Mouse (Mus musculus) liver, postnatal 0 days (tissue): ENCODE data around the gene Pigz. TPM values are rescaled to one million over a fixed set of nuclear protein-coding genes. Genes with fewer than 3 reads are reported as not detected.

Experiments used
- ATAC-seq: fragments of 200-750 bp; cut with Nextera tagmentation; 2 replicates; pipeline ENCODE4 v1.8.0; 2017; ENCODE audit warnings: mild to moderate bottlenecking, moderate library complexity
- DNase-seq: peaks from one replicate; pipeline ENCODE4 v3.0.0-alpha.2; 2016
- H3K27ac ChIP-seq: fragments of 300-500 bp; sonication (generic); 2 replicates; pipeline ENCODE4 v1.5.1; 2014; ENCODE audit warnings: antibody characterized with exemption, moderate library complexity, mild to moderate bottlenecking, low read depth
- H3K27me3 ChIP-seq: fragments of 300-500 bp; sonication (generic); 2 replicates; pipeline ENCODE4 v1.6.1; 2014; ENCODE audit warnings: low read length, control low read depth, mixed read lengths; ENCODE audit not compliant: insufficient read depth
- H3K36me3 ChIP-seq: fragments of 300-500 bp; sonication (generic); replicated peaks from 2 replicates; pipeline ENCODE4 v1.6.1; 2014; ENCODE audit warnings: mild to moderate bottlenecking, control low read depth, low read length, moderate library complexity, mixed read lengths; ENCODE audit not compliant: insufficient read depth
- H3K4me1 ChIP-seq: fragments of 300-500 bp; sonication (generic); 2 replicates; pipeline ENCODE4 v1.6.1; 2014; ENCODE audit warnings: antibody characterized with exemption, mild to moderate bottlenecking, control low read depth; ENCODE audit not compliant: insufficient read depth
- H3K4me2 ChIP-seq: fragments of 300-500 bp; sonication (generic); 2 replicates; pipeline ENCODE4 v1.6.1; 2014; ENCODE audit warnings: low read depth, mild to moderate bottlenecking, low read length, moderate library complexity, mixed read lengths
- H3K4me3 ChIP-seq: fragments of 300-500 bp; sonication (generic); 2 replicates; pipeline ENCODE4 v1.5.1; 2014; ENCODE audit warnings: low read depth, low read length
- H3K9ac ChIP-seq: fragments of 300-500 bp; sonication (generic); replicated peaks from 2 replicates; pipeline ENCODE4 v1.6.1; 2014; ENCODE audit warnings: mild to moderate bottlenecking, moderate library complexity
- H3K9me3 ChIP-seq: fragments of 300-500 bp; sonication (generic); 2 replicates; pipeline ENCODE4 v1.6.1; 2016; ENCODE audit warnings: mild to moderate bottlenecking, control low read depth, low read length, mixed read lengths
- CTCF ChIP-seq: sonication (generic); IDR thresholded peaks from 2 replicates; pipeline ENCODE4 v1.5.1; 2016; ENCODE audit warnings: antibody characterized with exemption, low read depth
- EP300 ChIP-seq: IDR thresholded peaks from 2 replicates; pipeline ENCODE4 v1.6.1; 2016; ENCODE audit warnings: antibody characterized with exemption, low read depth, mild to moderate bottlenecking
- WGBS: fragments of 180-500 bp; shearing (Covaris S2); extraction: QIAGEN DNeasy Blood & Tissue Kit; methylation state at CpG from one replicate; pipeline ENCODE4 v1.1.7; 2014; ENCODE audit not compliant: insufficient replicate concordance; 5-methylcytosine and 5-hydroxymethylcytosine counted together
- polyA plus RNA-seq: library from polyadenylated mRNA; unstranded; fragments of >200 nt; fragmentation: Nextera tagmentation; extraction: Ambion mirVana; gene quantifications from 2 replicates; pipeline ENCODE4 v1.2.1, GENCODE M21; 2015

The Pigz gene
- polyA plus RNA-seq, 1 experiment from 2014 or later: 0.18 TPM

DNA sequence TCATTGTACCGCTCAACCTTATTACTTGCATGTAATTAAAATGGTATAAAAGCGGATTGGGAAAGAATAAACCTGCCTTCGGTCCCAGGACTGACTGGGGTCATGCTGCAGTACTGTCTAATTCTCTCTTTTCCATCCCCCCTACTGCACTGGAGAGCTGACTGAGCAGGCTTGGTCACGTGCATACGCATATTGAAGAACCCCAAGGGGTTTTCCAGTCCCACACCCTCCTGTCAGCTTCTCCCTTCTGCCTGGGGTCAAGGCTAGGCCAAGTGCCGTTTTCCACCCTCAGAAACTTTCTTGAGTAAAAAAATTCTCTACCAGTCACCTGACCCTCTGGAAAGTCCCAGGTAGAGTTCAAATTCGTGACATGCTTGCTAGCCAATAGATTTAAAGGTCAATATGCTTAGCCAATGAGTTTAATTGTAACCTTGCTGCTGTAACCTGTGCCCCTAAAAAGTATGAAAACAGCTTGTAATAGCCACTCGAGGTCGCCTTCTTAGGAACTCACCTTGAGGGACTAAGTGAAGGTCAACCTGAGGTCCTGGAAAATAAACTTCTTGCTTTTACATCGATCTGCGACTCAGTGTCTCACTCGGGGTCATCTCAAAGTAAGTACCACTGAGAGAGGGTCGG, 7.0 kb upstream of the Pigz start:
- no peaks in the 10 kb centered on the region for H3K36me3 ChIP-seq
- 73% methylated on average over 13 of the region's 13 CpGs for WGBS
- no peak for ATAC-seq

GRCm38 (mm10) chr16:31927412-31927811, 6.2 kb upstream of the Pigz start:
- TF ChIP-seq EP300 (no peak), CTCF (no peak)
- Histone ChIP-seq H3K4me3 (no peak overlapping the region), H3K9ac (no peak overlapping the region), H3K27ac (no peak overlapping the region), H3K9me3 (no peaks in the 10 kb centered on the region), H3K36me3 (no peaks in the 10 kb centered on the region), H3K4me1 (no peaks in the 10 kb centered on the region), H3K4me2 (no peak overlapping the region), H3K27me3 (no peaks in the 10 kb centered on the region)
- WGBS: 75% methylated on average over 5 of the region's 5 CpGs
- DNase-seq (no peak), ATAC-seq (no peak)

More for the DNA sequence above, 7.0 kb upstream of the Pigz start:
- H3K9me3 ChIP-seq: no peaks in the 10 kb centered on the region
- no peaks in the 10 kb centered on the region for H3K4me1 ChIP-seq
- TF ChIP-seq CTCF (no peak), EP300 (no peak)
- DNase-seq: no peak
- H3K4me3 ChIP-seq: no peak overlapping the region
- H3K27ac ChIP-seq: no peak overlapping the region
- H3K27me3 ChIP-seq: no peaks in the 10 kb centered on the region
- no peak overlapping the region for H3K4me2 ChIP-seq
- H3K9ac ChIP-seq: no peak overlapping the region

DNA sequence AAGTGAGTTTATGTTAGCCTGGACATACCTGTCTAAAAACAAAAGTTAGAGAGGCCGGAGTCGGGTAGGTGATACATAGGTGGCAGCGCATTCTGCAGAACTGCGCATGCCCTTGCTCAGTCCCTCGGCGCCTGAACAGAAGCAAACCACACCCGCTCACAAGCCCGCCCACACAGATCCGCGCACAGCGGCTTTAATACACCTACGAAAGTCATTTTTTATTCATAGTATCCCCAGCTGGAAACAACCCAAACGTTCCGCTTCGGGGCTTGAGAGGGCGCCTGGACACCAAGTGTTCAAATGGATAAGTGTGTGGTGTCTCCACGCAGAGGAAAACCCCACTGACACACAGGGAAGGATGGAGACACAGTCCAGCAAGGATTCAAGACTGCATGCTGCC, 2.3 kb upstream of the Pigz start:
- Histone ChIP-seq H3K27me3 (peaks cover 29% of the 10 kb centered on the region), H3K4me3 (no peak overlapping the region), H3K9me3 (no peaks in the 10 kb centered on the region), H3K4me1 (peaks cover 16% of the 10 kb centered on the region), H3K4me2 (no peak overlapping the region), H3K27ac (no peak overlapping the region), H3K36me3 (no peaks in the 10 kb centered on the region), H3K9ac (no peak overlapping the region)
- DNase-seq (no peak), ATAC-seq (no peak)
- TF ChIP-seq EP300: no peak
- TF ChIP-seq CTCF: no peak
- WGBS: 69% methylated on average over 17 of the region's 17 CpGs

- ATAC-seq (no peak), DNase-seq (no peak)
- H3K9me3 ChIP-seq: no peaks in the 10 kb centered on the region
- no peak for TF ChIP-seq CTCF
- no peak for TF ChIP-seq EP300
- H3K4me1 ChIP-seq: peaks cover 16% of the 10 kb centered on the region
- no peak overlapping the region for H3K9ac ChIP-seq
- no peaks in the 10 kb centered on the region for H3K36me3 ChIP-seq
- H3K27me3 ChIP-seq: peaks cover 29% of the 10 kb centered on the region
- H3K4me2 ChIP-seq: no peak overlapping the region
- 67% methylated on average over 5 of the region's 5 CpGs for WGBS
- no peak overlapping the region for H3K27ac ChIP-seq
- no peak overlapping the region for H3K4me3 ChIP-seq
Measured at GRCm38 (mm10) chr16:31932255-31932654, 1.4 kb upstream of the Pigz start.

- TF ChIP-seq EP300 (no peak), CTCF (peak; percentile 91)
- ATAC-seq: peak; percentile 79
- peak overlapping the region; percentile 40 for H3K4me3 ChIP-seq
- 1% methylated on average over 50 of the region's 50 CpGs for WGBS
- no peaks in the 10 kb centered on the region for H3K36me3 ChIP-seq
- peaks cover 16% of the 10 kb centered on the region for H3K4me1 ChIP-seq
- H3K9ac ChIP-seq: peak overlapping the region; percentile 30
- peak overlapping the region; percentile 66 for H3K4me2 ChIP-seq
- peak; percentile 81 for DNase-seq
- peaks cover 29% of the 10 kb centered on the region for H3K27me3 ChIP-seq
- H3K27ac ChIP-seq: 0 out of 2 replicates have a peak overlapping the region, but pooled peaks have one; percentile 11
- no peaks in the 10 kb centered on the region for H3K9me3 ChIP-seq
Measured at GRCm38 (mm10) chr16:31932840-31933697, 582 bp upstream of the Pigz start.

- Histone ChIP-seq H3K9me3 (no peaks in the 10 kb centered on the region), H3K27me3 (peaks cover 29% of the 10 kb centered on the region), H3K36me3 (no peaks in the 10 kb centered on the region), H3K27ac (no peak overlapping the region), H3K9ac (no peak overlapping the region), H3K4me3 (peak overlapping the region; percentile 34; the same call in 1 of the 2 replicates), H3K4me2 (peak overlapping the region; percentile 66), H3K4me1 (peaks cover 16% of the 10 kb centered on the region)
- ATAC-seq: no peak
- no peak for TF ChIP-seq EP300
- no peak for TF ChIP-seq CTCF
- 24% methylated on average over 13 of the region's 13 CpGs for WGBS
- no peak for DNase-seq
Measured at GRCm38 (mm10) chr16:31934550-31935010, 929 bp downstream of the Pigz start.
